Mouse (Mus musculus) R1 (cell line): ENCODE measurements at regions not wholly inside any gene's neighbourhood (a gene's known extent, or its start where the extent isn't known, plus 50 kb on each side); places are given as distances from the start of the nearest gene placed in this dataset.

ENCODE experiments used
- DNase-seq: peaks from one replicate; pipeline ENCODE4 v3.0.0-alpha.2; 2018; ENCODE audit warnings: low read depth, low spot score

DNA sequence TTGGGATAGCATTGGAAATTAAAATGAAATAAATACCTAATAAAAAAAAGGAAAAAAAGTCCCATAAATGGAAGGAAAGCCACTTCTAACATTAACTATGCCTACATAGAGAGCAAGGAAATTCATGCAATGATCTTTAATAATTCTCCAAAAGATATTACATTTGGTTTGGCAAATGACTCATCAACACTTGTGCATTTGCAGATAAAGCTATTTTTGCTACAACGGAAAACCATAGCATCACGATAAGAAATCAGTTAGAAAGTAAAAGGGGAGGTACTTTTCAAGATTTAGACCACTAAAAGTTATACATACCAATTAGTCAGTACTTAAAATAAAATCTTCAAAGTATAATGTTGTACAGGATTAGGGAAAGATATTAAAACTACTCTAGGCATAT, 109.4 kb upstream of the Tom1l1 start:
- no peak for DNase-seq

DNA sequence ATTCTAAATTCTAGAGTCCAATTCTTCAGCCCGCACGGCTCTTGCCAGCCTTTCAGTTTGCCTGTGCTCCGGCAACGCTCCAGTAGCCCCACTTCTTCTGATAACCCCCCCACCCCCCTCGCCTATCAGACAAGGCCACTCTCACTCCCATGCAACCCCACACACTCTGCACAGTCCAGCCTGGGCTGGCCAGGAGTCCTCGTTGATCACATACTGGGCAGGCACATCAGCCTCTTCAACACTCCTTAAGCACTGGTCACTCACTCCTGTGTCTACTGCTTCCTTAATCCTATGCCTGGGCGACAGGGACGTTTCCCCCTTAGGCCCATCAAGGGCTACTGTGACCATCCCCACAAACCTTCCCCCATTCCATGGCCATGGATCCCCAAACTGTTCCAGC, 95.4 kb upstream of the Tom1l1 start:
- DNase-seq, result no peak

DNA sequence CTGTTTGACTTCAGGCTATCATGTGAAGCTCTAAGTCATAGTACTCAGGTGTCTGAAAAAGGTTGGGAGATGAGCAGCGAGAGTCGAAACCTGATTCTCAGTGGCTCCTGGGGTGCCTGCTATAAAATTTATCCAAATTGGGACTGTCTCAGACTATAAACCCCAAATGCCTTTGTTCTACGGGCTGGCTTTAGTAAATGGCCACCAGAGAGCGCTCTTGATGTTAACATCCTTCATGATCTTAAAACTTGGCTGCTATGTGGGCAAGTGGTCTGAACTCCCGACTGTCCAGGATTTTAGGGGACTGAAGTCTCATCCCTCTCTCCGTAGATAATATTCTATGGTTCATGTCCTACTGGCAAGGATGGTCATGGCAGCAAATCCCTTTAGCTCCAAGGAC, 94.8 kb upstream of the Tom1l1 start:
- DNase-seq, result no peak

DNA sequence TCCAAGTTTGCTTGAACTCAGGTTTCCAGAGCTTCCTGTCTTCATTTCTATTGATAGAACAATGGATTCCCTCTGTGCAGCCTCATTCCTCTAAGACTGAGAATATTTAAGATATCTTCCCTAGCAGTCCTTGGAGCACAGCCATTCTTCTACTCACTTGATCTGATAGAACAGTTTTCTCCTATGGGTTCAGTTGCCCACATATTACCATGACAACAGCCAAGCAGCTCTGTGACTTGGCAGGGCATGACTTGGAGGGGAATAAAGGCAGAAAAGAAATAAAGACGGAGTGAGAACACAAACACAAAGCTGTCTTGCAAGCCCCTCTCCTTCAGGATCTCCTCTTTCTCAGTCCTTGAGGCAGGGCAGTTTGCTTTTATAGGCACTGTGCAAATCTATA, 87.6 kb upstream of the Tom1l1 start:
- DNase-seq, result no peak

DNA sequence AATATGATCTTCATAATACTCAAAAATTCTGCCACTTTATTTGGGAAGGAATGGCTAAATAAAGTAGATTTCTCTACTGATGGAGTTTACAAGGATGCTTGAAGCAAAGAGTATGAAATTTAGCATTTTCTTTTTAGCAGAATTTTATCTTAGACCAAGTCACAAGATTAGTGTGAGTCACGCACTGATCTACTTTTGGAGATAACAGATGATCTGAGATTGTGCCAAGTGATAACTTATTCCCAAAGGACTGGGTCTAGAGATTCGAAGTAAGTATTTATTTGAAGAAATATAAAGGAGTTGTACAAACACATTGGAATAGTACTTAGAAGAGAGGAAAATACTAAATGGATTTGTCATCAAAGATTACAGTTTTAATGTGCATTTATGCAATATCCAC, 67.8 kb upstream of the Tom1l1 start:
- DNase-seq, result no peak

DNA sequence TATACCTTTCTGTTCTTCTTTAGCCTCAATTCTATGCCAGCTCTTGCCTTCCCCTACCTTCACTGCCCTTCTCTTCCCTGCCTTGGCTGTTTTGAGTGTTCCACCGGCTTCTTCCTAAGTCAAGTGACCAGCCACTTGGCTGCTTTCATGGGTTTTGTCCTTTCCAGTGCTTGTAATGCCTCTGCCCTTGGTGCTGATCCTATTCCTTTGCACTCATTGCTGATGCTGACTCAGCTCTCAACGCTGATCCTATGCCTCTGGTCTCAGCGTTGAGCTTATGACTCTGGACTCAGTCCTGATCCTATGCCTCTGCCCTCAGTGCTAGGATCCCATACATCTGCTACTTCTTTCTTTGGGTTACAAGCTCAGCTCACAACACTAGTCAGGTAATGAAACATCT, 60.3 kb upstream of the Tom1l1 start:
- peak; percentile 4 for DNase-seq

DNA sequence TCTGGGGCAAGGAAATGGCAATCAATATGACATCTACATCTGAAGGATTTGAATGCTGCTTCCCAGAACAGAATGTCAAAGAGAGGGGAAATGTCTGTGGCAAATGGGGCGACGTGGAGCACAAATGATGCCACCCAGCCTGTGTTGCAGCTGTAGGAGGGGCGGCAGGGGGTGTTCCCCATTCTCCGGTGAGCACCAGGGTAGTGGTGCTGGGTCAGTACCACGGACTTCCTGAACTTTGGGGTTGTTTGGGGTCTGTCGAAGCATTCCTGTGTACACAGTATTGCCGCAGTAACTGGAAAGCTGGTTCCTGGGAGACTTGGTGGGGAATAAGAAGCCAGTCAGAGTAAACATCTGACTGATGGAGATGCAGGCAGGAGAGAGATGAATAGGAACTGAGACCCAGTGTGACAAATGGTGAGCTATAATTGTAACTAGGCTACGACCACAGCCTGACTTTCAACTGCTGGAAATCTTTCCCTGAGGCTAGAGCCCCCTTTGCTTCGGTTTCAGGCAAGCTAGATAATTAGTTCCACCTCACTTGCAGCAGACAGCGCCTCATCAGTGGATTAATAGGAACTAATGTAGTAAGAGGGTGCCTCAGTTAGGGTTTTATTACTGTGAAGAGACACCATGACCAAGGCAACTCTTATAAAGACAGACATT, 53.9 kb upstream of the Tom1l1 start:
- no peak for DNase-seq

DNA sequence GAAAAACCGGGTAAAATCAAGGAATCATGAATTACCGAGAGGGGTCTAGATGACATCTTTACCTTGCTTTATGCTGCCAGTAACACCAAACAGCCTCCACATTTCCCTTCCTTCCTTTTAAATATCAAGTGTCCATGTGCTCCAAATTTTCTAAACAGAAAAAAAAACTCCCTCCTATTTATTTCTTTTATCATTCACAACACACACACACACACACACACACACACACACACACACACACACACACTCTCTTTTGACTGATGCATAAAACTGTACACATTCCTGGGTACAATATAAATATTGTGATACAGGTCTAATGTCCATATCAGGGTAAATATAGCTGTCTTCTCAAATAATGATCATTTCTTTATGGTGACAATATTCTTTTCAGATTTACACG, 51.3 kb upstream of the Tom1l1 start:
- DNase-seq, result no peak

DNA sequence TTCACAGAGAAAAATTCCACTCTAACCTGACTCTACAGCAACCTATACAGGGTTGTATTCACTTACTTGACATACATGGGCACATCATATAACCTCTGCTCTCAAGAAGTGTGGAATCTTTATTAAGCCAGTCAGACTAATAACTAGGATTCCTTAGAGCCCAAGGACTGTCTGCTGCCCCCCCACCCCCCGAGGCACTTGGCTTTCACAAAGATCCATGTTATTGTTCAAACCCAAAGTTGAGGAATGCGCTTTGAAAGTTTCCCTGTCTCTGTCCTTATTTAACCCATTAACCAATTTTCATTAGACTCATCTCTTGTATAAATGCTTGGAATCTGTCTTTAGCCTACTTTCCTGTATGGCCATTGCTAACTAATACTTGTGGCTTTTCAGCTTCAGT, 50.6 kb upstream of the Tom1l1 start:
- no peak for DNase-seq
